Mouse (Mus musculus): ENCODE measurements around the gene Prkg2. TPM values are rescaled to one million over a fixed set of nuclear protein-coding genes. Genes with fewer than 3 reads are reported as not detected.

Gene Prkg2
- total and polyA plus RNA-seq, 2 experiments from 2014 or later: 2.5 to 2.9 TPM

DNA sequence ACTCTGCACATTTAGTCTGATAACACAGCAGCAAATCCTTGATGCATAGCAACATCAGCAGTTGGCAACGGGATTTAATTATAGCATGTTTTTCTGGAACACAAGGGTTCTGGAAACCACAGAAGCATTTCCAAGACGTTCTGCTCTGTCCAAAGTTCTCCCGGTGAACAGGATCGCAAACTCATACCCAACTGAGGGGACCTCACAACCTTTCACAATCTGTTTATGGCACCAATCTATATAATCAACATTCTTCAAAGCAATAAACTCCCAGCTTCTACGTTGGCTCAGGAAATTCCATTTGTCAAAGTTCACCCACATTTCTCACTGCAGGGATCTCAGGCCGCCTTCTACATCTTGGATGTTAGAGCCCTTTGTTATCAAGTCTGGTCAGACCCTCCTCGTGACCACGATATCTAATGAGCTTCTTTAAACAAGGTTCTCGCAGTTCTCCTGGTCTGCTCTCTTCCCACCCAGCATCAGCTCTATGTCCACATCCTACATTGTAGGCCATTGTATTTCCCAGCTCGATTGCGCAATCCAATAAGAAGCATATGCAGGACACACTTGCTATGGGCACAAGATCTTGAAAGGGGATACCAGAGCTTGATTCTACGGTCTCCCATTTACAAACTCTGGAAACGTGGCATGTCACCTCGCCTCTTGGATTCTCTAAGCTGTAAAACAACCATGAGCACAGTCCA, 26.6 kb downstream of the Prkg2 start:
- no peak overlapping the region for H3K4me2 ChIP-seq (ENCODE audit: low read depth, low read length, poor library complexity, severe bottlenecking)
- H3K9me3 ChIP-seq (ENCODE audit: low read length): no peaks in the 10 kb centered on the region
- 93% methylated on average over 14 of the region's 14 CpGs for WGBS
- ATAC-seq (ENCODE audit: low FRiP score) (no peak), DNase-seq (ENCODE audit: low spot score) (no peak)
- no peaks in the 10 kb centered on the region for H3K27me3 ChIP-seq (ENCODE audit: insufficient read depth, low read length)
- H3K36me3 ChIP-seq (ENCODE audit: insufficient read depth, low read length): no peaks in the 10 kb centered on the region
- no peak overlapping the region for H3K4me3 ChIP-seq (ENCODE audit: low read depth, low read length)
- no peak overlapping the region for H3K9ac ChIP-seq (replicated peaks; ENCODE audit: low read length, poor library complexity, severe bottlenecking)
- no peak for TF ChIP-seq CTCF (IDR thresholded peaks at IDR 0.05)
- no peaks in the 10 kb centered on the region for H3K4me1 ChIP-seq (ENCODE audit: insufficient read depth, low read length)
- H3K27ac ChIP-seq (ENCODE audit: low read depth, low read length): no peak overlapping the region

DNA sequence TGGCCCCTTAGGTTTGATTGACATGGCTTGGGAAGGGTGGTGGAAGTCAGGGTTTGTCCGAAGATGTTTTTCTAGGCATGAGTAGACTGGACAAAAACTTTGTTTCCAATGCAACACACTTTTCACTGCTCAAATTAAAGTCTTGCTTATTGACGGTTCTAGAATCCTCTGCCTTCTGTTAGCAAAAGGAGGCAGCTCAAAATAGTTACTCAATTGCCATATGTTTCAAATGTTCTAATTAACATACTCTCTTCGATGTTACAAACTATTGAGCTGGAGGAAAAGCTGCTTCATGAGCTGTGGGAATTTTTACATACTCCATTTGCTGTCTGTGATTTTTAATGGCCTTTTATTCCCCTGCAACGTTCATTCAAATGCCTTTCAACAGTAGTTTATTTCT, 39.0 kb downstream of the Prkg2 start:
- Histone ChIP-seq H3K9me3 (ENCODE audit: low read length) (no peaks in the 10 kb centered on the region), H3K9ac (replicated peaks; ENCODE audit: low read length, poor library complexity, severe bottlenecking) (no peak overlapping the region), H3K27me3 (ENCODE audit: insufficient read depth, low read length) (no peaks in the 10 kb centered on the region), H3K4me1 (ENCODE audit: insufficient read depth, low read length) (no peaks in the 10 kb centered on the region), H3K4me3 (ENCODE audit: low read depth, low read length) (no peak overlapping the region), H3K4me2 (ENCODE audit: low read depth, low read length, poor library complexity, severe bottlenecking) (no peak overlapping the region), H3K27ac (ENCODE audit: low read depth, low read length) (no peak overlapping the region), H3K36me3 (ENCODE audit: insufficient read depth, low read length) (no peaks in the 10 kb centered on the region)
- DNase-seq (ENCODE audit: low spot score): no peak
- no peak for TF ChIP-seq CTCF (IDR thresholded peaks at IDR 0.05)
- ATAC-seq (ENCODE audit: low FRiP score): no peak
- whole genome bisulfite sequencing: 58% methylated on average over 4 of the region's 4 CpGs

DNA sequence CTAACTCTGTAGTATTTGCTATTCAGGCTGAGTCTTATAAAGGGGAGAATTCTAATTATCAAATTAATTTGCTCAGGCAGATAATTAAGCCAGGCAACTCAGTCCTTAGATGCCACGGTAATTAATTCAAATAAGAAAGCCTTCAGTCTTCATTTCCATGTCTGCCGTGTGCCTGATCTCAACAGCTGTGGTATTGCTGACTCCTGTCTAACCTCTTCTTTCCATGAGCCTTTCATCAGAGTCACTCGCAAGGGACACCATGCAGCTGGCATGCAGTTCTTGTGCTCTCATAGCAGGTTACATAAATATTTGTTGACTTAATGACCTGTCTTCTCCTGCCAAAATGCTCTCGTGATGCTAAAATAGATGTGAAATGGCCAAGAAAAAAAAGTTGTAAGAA, 41.4 kb downstream of the Prkg2 start:
- Histone ChIP-seq H3K9ac (replicated peaks; ENCODE audit: low read length, poor library complexity, severe bottlenecking) (no peak overlapping the region), H3K36me3 (ENCODE audit: insufficient read depth, low read length) (no peaks in the 10 kb centered on the region), H3K9me3 (ENCODE audit: low read length) (no peaks in the 10 kb centered on the region), H3K27me3 (ENCODE audit: insufficient read depth, low read length) (no peaks in the 10 kb centered on the region), H3K4me2 (ENCODE audit: low read depth, low read length, poor library complexity, severe bottlenecking) (no peak overlapping the region), H3K4me1 (ENCODE audit: insufficient read depth, low read length) (no peaks in the 10 kb centered on the region), H3K4me3 (ENCODE audit: low read depth, low read length) (no peak overlapping the region), H3K27ac (ENCODE audit: low read depth, low read length) (no peak overlapping the region)
- ATAC-seq (ENCODE audit: low FRiP score) (no peak), DNase-seq (ENCODE audit: low spot score) (peak; percentile 28)
- WGBS: 41% methylated on average over 4 of the region's 4 CpGs
- TF ChIP-seq CTCF (IDR thresholded peaks at IDR 0.05): no peak

DNA sequence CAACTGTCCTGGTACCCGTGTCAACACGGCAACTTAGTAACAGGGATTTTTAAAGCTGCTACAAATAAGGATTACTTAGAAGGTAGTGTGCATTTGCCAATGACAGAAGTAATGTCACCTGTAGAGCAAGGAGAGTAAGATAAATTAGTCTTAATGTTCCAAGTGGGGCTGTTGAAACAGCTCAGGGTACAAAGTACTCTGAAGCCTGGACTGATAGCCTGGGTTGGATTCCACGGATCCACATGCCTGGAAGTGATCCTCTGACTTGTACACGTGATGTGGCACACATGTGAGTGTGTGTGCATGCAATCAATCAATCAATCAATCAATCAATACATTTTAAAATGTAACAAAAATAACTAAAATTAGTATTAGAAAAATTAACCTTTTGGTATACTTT, 45.6 kb downstream of the Prkg2 start:
- Histone ChIP-seq H3K4me3 (ENCODE audit: low read depth, low read length) (no peak overlapping the region), H3K9ac (replicated peaks; ENCODE audit: low read length, poor library complexity, severe bottlenecking) (no peak overlapping the region), H3K27me3 (ENCODE audit: insufficient read depth, low read length) (no peaks in the 10 kb centered on the region), H3K9me3 (ENCODE audit: low read length) (no peaks in the 10 kb centered on the region), H3K27ac (ENCODE audit: low read depth, low read length) (no peak overlapping the region), H3K4me2 (ENCODE audit: low read depth, low read length, poor library complexity, severe bottlenecking) (no peak overlapping the region), H3K36me3 (ENCODE audit: insufficient read depth, low read length) (no peaks in the 10 kb centered on the region), H3K4me1 (ENCODE audit: insufficient read depth, low read length) (no peaks in the 10 kb centered on the region)
- DNase-seq (ENCODE audit: low spot score): no peak
- no peak for ATAC-seq (ENCODE audit: low FRiP score)
- WGBS: 93% methylated on average over 4 of the region's 4 CpGs
- no peak for TF ChIP-seq CTCF (IDR thresholded peaks at IDR 0.05)

DNA sequence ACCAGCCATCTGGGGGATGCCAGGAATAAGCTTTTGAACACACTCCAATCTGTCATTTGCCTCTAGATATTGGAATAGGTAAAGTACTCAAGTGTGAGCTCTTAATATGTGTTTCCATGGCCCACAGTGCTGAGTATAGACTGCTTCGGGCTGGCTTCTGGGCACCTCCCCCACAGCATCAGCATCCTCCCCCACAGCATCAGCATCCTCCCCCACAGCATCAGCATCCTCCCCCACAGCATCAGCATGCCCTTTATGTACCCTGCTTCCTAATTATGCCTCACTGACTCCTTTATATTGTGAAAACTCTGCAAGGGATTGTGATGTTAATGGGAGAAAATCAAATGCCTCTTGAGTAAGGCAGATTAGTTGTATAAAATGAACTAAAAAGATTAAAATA, 49.5 kb downstream of the Prkg2 start:
- H3K27ac ChIP-seq (ENCODE audit: low read depth, low read length): no peak overlapping the region
- DNase-seq (ENCODE audit: low spot score) (no peak), ATAC-seq (ENCODE audit: low FRiP score) (no peak)

DNA sequence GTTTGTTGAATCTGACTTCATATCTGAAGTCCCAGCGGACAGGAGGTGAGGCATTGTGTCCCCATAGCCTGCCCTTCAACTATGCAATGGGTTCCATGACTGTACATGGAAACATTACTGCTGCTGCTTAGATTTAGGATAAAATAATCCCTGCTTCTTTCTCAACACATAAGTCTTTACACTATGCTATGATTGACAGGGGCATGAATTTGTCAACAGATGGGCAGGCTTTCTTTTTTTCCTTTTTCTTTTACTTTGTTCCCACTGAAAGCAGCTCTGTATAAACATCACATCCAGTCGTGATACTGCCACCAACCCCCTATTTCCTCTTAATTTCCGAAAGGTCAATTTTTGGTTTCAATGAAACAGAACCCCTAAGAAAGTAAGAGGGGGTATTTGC, 50.0 kb downstream of the Prkg2 start:
- no peak for TF ChIP-seq CTCF (IDR thresholded peaks at IDR 0.05)
- no peak overlapping the region for H3K4me3 ChIP-seq (ENCODE audit: low read depth, low read length)
- H3K27ac ChIP-seq (ENCODE audit: low read depth, low read length): no peak overlapping the region
- H3K9me3 ChIP-seq (ENCODE audit: low read length): no peaks in the 10 kb centered on the region
- H3K36me3 ChIP-seq (ENCODE audit: insufficient read depth, low read length): no peaks in the 10 kb centered on the region
- WGBS: 63% methylated on average over 3 of the region's 3 CpGs
- H3K9ac ChIP-seq (replicated peaks; ENCODE audit: low read length, poor library complexity, severe bottlenecking): no peak overlapping the region
- DNase-seq (ENCODE audit: low spot score): no peak
- H3K4me1 ChIP-seq (ENCODE audit: insufficient read depth, low read length): no peaks in the 10 kb centered on the region
- no peaks in the 10 kb centered on the region for H3K27me3 ChIP-seq (ENCODE audit: insufficient read depth, low read length)
- no peak for ATAC-seq (ENCODE audit: low FRiP score)
- no peak overlapping the region for H3K4me2 ChIP-seq (ENCODE audit: low read depth, low read length, poor library complexity, severe bottlenecking)

More for the DNA sequence above, 49.5 kb downstream of the Prkg2 start:
- no peaks in the 10 kb centered on the region for H3K4me1 ChIP-seq (ENCODE audit: insufficient read depth, low read length)
- no peak overlapping the region for H3K9ac ChIP-seq (replicated peaks; ENCODE audit: low read length, poor library complexity, severe bottlenecking)
- TF ChIP-seq CTCF (IDR thresholded peaks at IDR 0.05): no peak
- H3K27me3 ChIP-seq (ENCODE audit: insufficient read depth, low read length): no peaks in the 10 kb centered on the region
- no peak overlapping the region for H3K4me2 ChIP-seq (ENCODE audit: low read depth, low read length, poor library complexity, severe bottlenecking)
- no peak overlapping the region for H3K4me3 ChIP-seq (ENCODE audit: low read depth, low read length)
- 8% methylated on average over 1 of the region's 1 CpGs for WGBS
- H3K9me3 ChIP-seq (ENCODE audit: low read length): no peaks in the 10 kb centered on the region
- no peaks in the 10 kb centered on the region for H3K36me3 ChIP-seq (ENCODE audit: insufficient read depth, low read length)
